In genomic region chr5:136486401-136486800, GRCm38 (mm10) we compare ENCODE assay signal across 29 mouse cellular contexts.
A peak's percentile ranks its signal among the peaks of the same experiment; 100 is the strongest.
DNase-seq lines count a peak whose midpoint lies in the region; ATAC-seq and TF ChIP-seq lines count a peak whose summit lies in the region.
"Had no signal": no experiment of that assay in that cellular context is flagged by ENCODE, and none has a peak within 500 bp of the region (broad histone marks: within the 10 kb centered on the region; RNA-seq: fewer than 3 reads in every experiment).

No protein-coding gene starts in this region.

- no peak overlapping the region for H3K4me2 ChIP-seq in forebrain, postnatal 0 days (ENCODE audit: low read depth)
- H3K4me2 ChIP-seq in forebrain, embryonic 13.5 days = no peak overlapping the region
- H3K4me2 ChIP-seq: embryonic facial prominence, embryonic 15.5 days; heart, embryonic 12.5 days; hindbrain, embryonic 15.5 days; midbrain, embryonic 13.5 days; neural tube, embryonic 15.5 days; stomach, embryonic 15.5 days had no signal

- no peaks in the 10 kb centered on the region for H3K9me3 ChIP-seq in forebrain, postnatal 0 days (ENCODE audit: low read length)
- no peaks in the 10 kb centered on the region for H3K9me3 ChIP-seq in forebrain, embryonic 13.5 days (replicated peaks)
- H3K9me3 ChIP-seq in heart, embryonic 10.5 days = no peaks in the 10 kb centered on the region
- H3K9me3 ChIP-seq: embryonic facial prominence, embryonic 10.5 days; embryonic facial prominence, embryonic 15.5 days; heart, embryonic 12.5 days; hindbrain, embryonic 15.5 days; midbrain, embryonic 13.5 days; neural tube, embryonic 15.5 days; stomach, embryonic 15.5 days had no signal

- H3K27me3 ChIP-seq in forebrain, postnatal 0 days (ENCODE audit: insufficient read depth, low read length) = no peaks in the 10 kb centered on the region
- no peaks in the 10 kb centered on the region for H3K27me3 ChIP-seq in forebrain, embryonic 13.5 days
- H3K27me3 ChIP-seq in cerebellum, adult 2 months (ENCODE audit: control insufficient read depth, insufficient read depth, low read length) = no peaks in the 10 kb centered on the region
- H3K27me3 ChIP-seq in heart, embryonic 10.5 days (ENCODE audit: insufficient read depth, poor library complexity, severe bottlenecking) = no peaks in the 10 kb centered on the region
- H3K27me3 ChIP-seq: heart, embryonic 12.5 days; hindbrain, embryonic 15.5 days; midbrain, embryonic 13.5 days; neural tube, embryonic 15.5 days; stomach, embryonic 15.5 days had no signal

- no peak overlapping the region for H3K4me3 ChIP-seq in forebrain, postnatal 0 days (ENCODE audit: low read depth, low read length)
- H3K4me3 ChIP-seq in forebrain, embryonic 13.5 days = no peak overlapping the region
- no peak overlapping the region for H3K4me3 ChIP-seq in cerebellum, adult 2 months (replicated peaks; ENCODE audit: insufficient read depth, low read depth, low read length)
- no peak overlapping the region for H3K4me3 ChIP-seq in heart, embryonic 10.5 days
- H3K4me3 ChIP-seq: embryonic facial prominence, embryonic 10.5 days; embryonic facial prominence, embryonic 15.5 days; heart, embryonic 12.5 days; hindbrain, embryonic 15.5 days; midbrain, embryonic 13.5 days; neural tube, embryonic 15.5 days; stomach, embryonic 15.5 days had no signal

- 0 out of 2 replicates have a peak overlapping the region, but pooled peaks have one; percentile 64 for H3K27ac ChIP-seq in forebrain, postnatal 0 days (ENCODE audit: low read depth, low read length)
- H3K27ac ChIP-seq in forebrain, embryonic 13.5 days = no peak overlapping the region
- peak overlapping the region; percentile 98 for H3K27ac ChIP-seq in cerebellum, adult 2 months (ENCODE audit: insufficient read depth, low read length)
- no peak overlapping the region for H3K27ac ChIP-seq in heart, embryonic 10.5 days
- H3K27ac ChIP-seq: embryonic facial prominence, embryonic 10.5 days; embryonic facial prominence, embryonic 15.5 days; hindbrain, embryonic 15.5 days; kidney, postnatal 0 days; liver, embryonic 14.5 days; macrophage; midbrain, embryonic 13.5 days; neural tube, embryonic 15.5 days; stomach, embryonic 15.5 days had no signal

- peak; percentile 35 for DNase-seq in forebrain, postnatal 0 days
- peak; percentile 89 to 96 for DNase-seq in cerebellum, adult 2 months
- DNase-seq in cerebellum, postnatal 14 days = peak; percentile 76 to 91
- no peak for DNase-seq in heart, embryonic 10.5 days (ENCODE audit: low spot score)
- DNase-seq in gastrocnemius, postnatal 4 days (ENCODE audit: low spot score in 2 of 2) = no peak
- DNase-seq: adrenal gland, postnatal 25 days; gastrocnemius, postnatal 25 days; heart, adult 18-20 months; kidney, adult 8-10 months; layer of hippocampus, postnatal 36 days; liver; lung, adult 2 months; lung, postnatal 10 days; right cerebral cortex, postnatal 25 days; thymus, postnatal 25 days had no signal

- TF ChIP-seq CTCF in forebrain, postnatal 0 days (IDR thresholded peaks at IDR 0.05; ENCODE audit: low read depth) = no peak
- no peak for TF ChIP-seq CTCF in cerebellum, adult 2 months (IDR thresholded peaks at IDR 0.05; ENCODE audit: borderline replicate concordance, insufficient read depth, low read depth, low read length)

- H3K4me1 ChIP-seq in forebrain, postnatal 0 days (ENCODE audit: insufficient read depth) = peaks cover 10% of the 10 kb centered on the region; the same call in 1 of the 2 replicates
- 0 out of 2 replicates have a peak, but pooled peaks cover 11% of the 10 kb centered on the region for H3K4me1 ChIP-seq in forebrain, embryonic 13.5 days
- peaks cover 61% of the 10 kb centered on the region for H3K4me1 ChIP-seq in cerebellum, adult 2 months (ENCODE audit: control insufficient read depth, insufficient read depth, low read length)
- peaks cover 38% of the 10 kb centered on the region for H3K4me1 ChIP-seq in heart, embryonic 10.5 days

- no peak overlapping the region for H3K9ac ChIP-seq in forebrain, postnatal 0 days
- no peak overlapping the region for H3K9ac ChIP-seq in forebrain, embryonic 13.5 days
- H3K9ac ChIP-seq: embryonic facial prominence, embryonic 15.5 days; heart, embryonic 12.5 days; hindbrain, embryonic 15.5 days; liver, embryonic 14.5 days; midbrain, embryonic 13.5 days; neural tube, embryonic 15.5 days; stomach, embryonic 15.5 days had no signal

- ATAC-seq in forebrain, postnatal 0 days = no peak
- no peak for ATAC-seq in forebrain, embryonic 13.5 days
- peak; percentile 86 for ATAC-seq in cerebellum, adult (ENCODE audit: insufficient number of reproducible peaks, low FRiP score, low TSS enrichment)
- no peak for ATAC-seq in erythroid progenitor cell, adult 5-6 weeks (replicated peaks; ENCODE audit: low FRiP score, poor library complexity, severe bottlenecking)
- ATAC-seq: CD4-positive, CD25-positive, alpha-beta regulatory T cell, adult 4 months; midbrain, embryonic 13.5 days had no signal

- no peaks in the 10 kb centered on the region for H3K36me3 ChIP-seq in forebrain, postnatal 0 days (ENCODE audit: insufficient read depth)
- peaks cover 24% of the 10 kb centered on the region for H3K36me3 ChIP-seq in forebrain, embryonic 13.5 days (ENCODE audit: poor library complexity, severe bottlenecking)
- H3K36me3 ChIP-seq in heart, embryonic 10.5 days = peaks cover 19% of the 10 kb centered on the region

- 54% methylated on average over 3 of the region's 3 CpGs for WGBS in forebrain, postnatal 0 days
- 85% methylated on average over 3 of the region's 3 CpGs for WGBS in forebrain, embryonic 13.5 days
- 10% methylated on average over 3 of the region's 3 CpGs for WGBS in cerebellum, adult 2 months
- 92% methylated on average over 3 of the region's 3 CpGs for WGBS in heart, embryonic 10.5 days

- no peak for TF ChIP-seq POLR2A in cerebellum, adult 2 months (IDR thresholded peaks at IDR 0.05; ENCODE audit: borderline replicate concordance, insufficient read depth, low read length)

Comparison
In these comparisons a context has a peak if more than half of its experiments do, and no peak if none do; other contexts are left out.
1. H3K27ac ChIP-seq: peak in forebrain, postnatal 0 days (single experiment) and cerebellum, adult 2 months (single experiment); none in forebrain, embryonic 13.5 days (single experiment) and heart, embryonic 10.5 days (single experiment).
2. DNase-seq: peak in forebrain, postnatal 0 days (single experiment), cerebellum, adult 2 months (2 of 2) and cerebellum, postnatal 14 days (2 of 2); none in heart, embryonic 10.5 days (single experiment) and gastrocnemius, postnatal 4 days (0 of 2).